Mouse (Mus musculus) hindbrain, embryonic 15.5 days (tissue): ENCODE data around the gene Dnaja3. TPM values are rescaled to one million over a fixed set of nuclear protein-coding genes. Genes with fewer than 3 reads are reported as not detected.

ENCODE experiments used
- ATAC-seq: fragments of 200-750 bp; cut with Nextera tagmentation; 2 replicates; pipeline ENCODE4 v1.8.0; 2017; ENCODE audit warnings: low read depth, moderate number of reproducible peaks, moderate TSS enrichment; ENCODE audit not compliant: low FRiP score
- H3K27ac ChIP-seq: fragments of 300-500 bp; sonication (generic); replicated peaks from 2 replicates; pipeline ENCODE4 v1.5.1; 2015; ENCODE audit warnings: mild to moderate bottlenecking, inconsistent platforms
- H3K27me3 ChIP-seq: fragments of 300-500 bp; sonication (generic); 2 replicates; pipeline ENCODE4 v1.6.1; 2015; ENCODE audit warnings: control low read depth, inconsistent platforms
- H3K36me3 ChIP-seq: fragments of 300-500 bp; sonication (generic); 2 replicates; pipeline ENCODE4 v1.6.1; 2015; ENCODE audit warnings: control low read depth, inconsistent platforms
- H3K4me1 ChIP-seq: fragments of 300-500 bp; sonication (generic); replicated peaks from 2 replicates; pipeline ENCODE4 v1.6.1; 2015; ENCODE audit warnings: control low read depth, inconsistent platforms
- H3K4me2 ChIP-seq: fragments of 300-500 bp; sonication (generic); 2 replicates; pipeline ENCODE4 v1.6.1; 2015; ENCODE audit warnings: moderate library complexity, mild to moderate bottlenecking, inconsistent platforms
- H3K4me3 ChIP-seq: fragments of 300-500 bp; sonication (generic); 2 replicates; pipeline ENCODE4 v1.5.1; 2015; ENCODE audit warnings: mild to moderate bottlenecking, inconsistent platforms
- H3K9ac ChIP-seq: fragments of 300-500 bp; sonication (generic); 2 replicates; pipeline ENCODE4 v1.6.1; 2015; ENCODE audit warnings: inconsistent platforms
- H3K9me3 ChIP-seq: fragments of 300-500 bp; sonication (generic); 2 replicates; pipeline ENCODE4 v1.6.1; 2016; ENCODE audit warnings: control low read depth, inconsistent platforms
- WGBS: fragments of 180-500 bp; shearing (Covaris S2); methylation state at CpG from one replicate; pipeline ENCODE4 v1.1.7; 2015; 5-methylcytosine and 5-hydroxymethylcytosine counted together
- polyA plus RNA-seq: library from polyadenylated mRNA; unstranded; fragments of >200 nt; fragmentation: Nextera tagmentation; extraction: Ambion mirVana; gene quantifications from 2 replicates; pipeline ENCODE4 v1.2.1, GENCODE M21; 2015

Dnaja3 gene
- polyA plus RNA-seq, 1 experiment from 2014 or later, result 63.9 TPM

GRCm38 (mm10) chr16:4633661-4634060, 6.1 kb upstream of the Dnaja3 start:
- ATAC-seq, result no peak
- H3K27ac ChIP-seq, result no peak overlapping the region
- H3K4me2 ChIP-seq, result no peak overlapping the region
- H3K36me3 ChIP-seq, result 0 out of 2 replicates have a peak, but pooled peaks cover 3% of the 10 kb centered on the region
- WGBS, result 92% methylated on average over 3 of the region's 3 CpGs
- H3K4me1 ChIP-seq, result no peaks in the 10 kb centered on the region
- no peak overlapping the region for H3K4me3 ChIP-seq
- no peaks in the 10 kb centered on the region for H3K9me3 ChIP-seq
- no peaks in the 10 kb centered on the region for H3K27me3 ChIP-seq
- H3K9ac ChIP-seq, result no peak overlapping the region

GRCm38 (mm10) chr16:4634681-4635080, 5.1 kb upstream of the Dnaja3 start:
- Histone ChIP-seq H3K4me2 (no peak overlapping the region), H3K27ac (no peak overlapping the region), H3K9ac (no peak overlapping the region), H3K9me3 (no peaks in the 10 kb centered on the region), H3K36me3 (0 out of 2 replicates have a peak, but pooled peaks cover 3% of the 10 kb centered on the region), H3K4me3 (no peak overlapping the region), H3K27me3 (no peaks in the 10 kb centered on the region), H3K4me1 (peaks cover 4% of the 10 kb centered on the region)
- WGBS, result 90% methylated on average over 9 of the region's 9 CpGs
- ATAC-seq, result no peak

GRCm38 (mm10) chr16:4635760-4636159, 4.0 kb upstream of the Dnaja3 start:
- no peak overlapping the region for H3K4me3 ChIP-seq
- ATAC-seq, result no peak
- 0 out of 2 replicates have a peak, but pooled peaks cover 3% of the 10 kb centered on the region for H3K36me3 ChIP-seq
- H3K9ac ChIP-seq, result no peak overlapping the region
- no peaks in the 10 kb centered on the region for H3K9me3 ChIP-seq
- no peak overlapping the region for H3K4me2 ChIP-seq
- H3K27me3 ChIP-seq, result no peaks in the 10 kb centered on the region
- 84% methylated on average over 4 of the region's 4 CpGs for WGBS
- no peak overlapping the region for H3K27ac ChIP-seq
- H3K4me1 ChIP-seq, result peaks cover 15% of the 10 kb centered on the region

- no peak for ATAC-seq
- no peak overlapping the region for H3K4me2 ChIP-seq
- WGBS, result 92% methylated on average over 3 of the region's 3 CpGs
- no peaks in the 10 kb centered on the region for H3K9me3 ChIP-seq
- H3K27ac ChIP-seq, result no peak overlapping the region
- H3K36me3 ChIP-seq, result no peaks in the 10 kb centered on the region
- H3K4me1 ChIP-seq, result peaks cover 44% of the 10 kb centered on the region
- H3K9ac ChIP-seq, result no peak overlapping the region
- H3K27me3 ChIP-seq, result no peaks in the 10 kb centered on the region
- H3K4me3 ChIP-seq, result no peak overlapping the region
Observed at GRCm38 (mm10) chr16:4638891-4639390, 848 bp upstream of the Dnaja3 start.

- Histone ChIP-seq H3K9me3 (no peaks in the 10 kb centered on the region), H3K36me3 (no peaks in the 10 kb centered on the region), H3K4me2 (peak overlapping the region; percentile 78), H3K27ac (peak overlapping the region; percentile 50; the same call in 1 of the 2 replicates), H3K4me3 (peak overlapping the region; percentile 47), H3K9ac (peak overlapping the region; percentile 38), H3K27me3 (no peaks in the 10 kb centered on the region), H3K4me1 (peaks cover 50% of the 10 kb centered on the region)
- peak; percentile 14; the same call in 1 of the 2 replicates for ATAC-seq
- WGBS, result 12% methylated on average over 17 of the region's 17 CpGs
Observed at GRCm38 (mm10) chr16:4640267-4641005, 647 bp downstream of the Dnaja3 start.

GRCm38 (mm10) chr16:4641119-4641838, 1.5 kb downstream of the Dnaja3 start:
- Histone ChIP-seq H3K9ac (no peak overlapping the region), H3K36me3 (no peaks in the 10 kb centered on the region), H3K4me3 (peak overlapping the region; percentile 47), H3K4me2 (peak overlapping the region; percentile 78), H3K4me1 (peaks cover 55% of the 10 kb centered on the region), H3K27ac (0 out of 2 replicates have a peak overlapping the region, but pooled peaks have one; percentile 62), H3K27me3 (no peaks in the 10 kb centered on the region), H3K9me3 (no peaks in the 10 kb centered on the region)
- 45% methylated on average over 3 of the region's 3 CpGs for WGBS
- no peak for ATAC-seq

- Histone ChIP-seq H3K4me3 (no peak overlapping the region), H3K9ac (no peak overlapping the region), H3K36me3 (no peaks in the 10 kb centered on the region), H3K9me3 (no peaks in the 10 kb centered on the region), H3K27ac (peak overlapping the region; percentile 62), H3K4me2 (peak overlapping the region; percentile 29), H3K4me1 (peaks cover 64% of the 10 kb centered on the region), H3K27me3 (no peaks in the 10 kb centered on the region)
- no peak for ATAC-seq
- 41% methylated on average over 13 of the region's 13 CpGs for WGBS
Observed at GRCm38 (mm10) chr16:4642190-4642589, 2.4 kb downstream of the Dnaja3 start.

GRCm38 (mm10) chr16:4642937-4643336, 3.1 kb downstream of the Dnaja3 start:
- no peak for ATAC-seq
- peaks cover 72% of the 10 kb centered on the region for H3K4me1 ChIP-seq
- no peaks in the 10 kb centered on the region for H3K36me3 ChIP-seq
- no peaks in the 10 kb centered on the region for H3K9me3 ChIP-seq
- H3K27me3 ChIP-seq, result no peaks in the 10 kb centered on the region
- no peak overlapping the region for H3K9ac ChIP-seq
- H3K4me3 ChIP-seq, result no peak overlapping the region
- H3K4me2 ChIP-seq, result peak overlapping the region; percentile 29; the same call in 1 of the 2 replicates
- 84% methylated on average over 6 of the region's 6 CpGs for WGBS
- peak overlapping the region; percentile 62 for H3K27ac ChIP-seq

- Histone ChIP-seq H3K4me1 (peaks cover 77% of the 10 kb centered on the region), H3K4me3 (no peak overlapping the region), H3K4me2 (no peak overlapping the region), H3K27ac (no peak overlapping the region; the same call in 1 of the 2 replicates), H3K9ac (no peak overlapping the region), H3K27me3 (no peaks in the 10 kb centered on the region), H3K9me3 (no peaks in the 10 kb centered on the region), H3K36me3 (no peaks in the 10 kb centered on the region; the same call in 1 of the 2 replicates)
- peak; percentile 58 for ATAC-seq
- WGBS, result 57% methylated on average over 11 of the region's 11 CpGs
Observed at GRCm38 (mm10) chr16:4643670-4644419, 4.1 kb downstream of the Dnaja3 start.

- no peak overlapping the region for H3K9ac ChIP-seq
- peaks cover 62% of the 10 kb centered on the region for H3K4me1 ChIP-seq
- no peaks in the 10 kb centered on the region for H3K9me3 ChIP-seq
- H3K4me2 ChIP-seq, result no peak overlapping the region
- no peak overlapping the region for H3K4me3 ChIP-seq
- H3K27me3 ChIP-seq, result no peaks in the 10 kb centered on the region
- WGBS, result 88% methylated on average over 4 of the region's 4 CpGs
- H3K36me3 ChIP-seq, result no peaks in the 10 kb centered on the region; the same call in 1 of the 2 replicates
- H3K27ac ChIP-seq, result no peak overlapping the region
- ATAC-seq, result no peak
Observed at GRCm38 (mm10) chr16:4645867-4646266, 6.1 kb downstream of the Dnaja3 start.

GRCm38 (mm10) chr16:4646831-4647230, 7.0 kb downstream of the Dnaja3 start:
- peak overlapping the region; percentile 62; the same call in 1 of the 2 replicates for H3K27ac ChIP-seq
- 73% methylated on average over 4 of the region's 4 CpGs for WGBS
- no peak for ATAC-seq
- H3K36me3 ChIP-seq, result no peaks in the 10 kb centered on the region; the same call in 1 of the 2 replicates
- no peaks in the 10 kb centered on the region for H3K9me3 ChIP-seq
- H3K9ac ChIP-seq, result no peak overlapping the region
- H3K4me1 ChIP-seq, result peaks cover 54% of the 10 kb centered on the region
- no peak overlapping the region for H3K4me2 ChIP-seq
- H3K27me3 ChIP-seq, result no peaks in the 10 kb centered on the region
- no peak overlapping the region for H3K4me3 ChIP-seq
